Mouse (Mus musculus) layer of hippocampus, adult 11-12 months (tissue): ENCODE measurements at regions not wholly inside any gene's neighbourhood (a gene's known extent, or its start where the extent isn't known, plus 50 kb on each side); places are given as distances from the start of the nearest gene placed in this dataset.

Source experiments
- DNase-seq: peaks from one replicate; pipeline ENCODE4 v3.0.0; 2022; ENCODE audit warnings: low spot score

- no peak for DNase-seq
Observed at GRCm38 (mm10) chr19:49379646-49380045, 1173.8 kb downstream of the Sorcs3 start.

- no peak for DNase-seq
Observed at GRCm38 (mm10) chr19:49396257-49396656, 1190.4 kb downstream of the Sorcs3 start.

- DNase-seq, result no peak
Observed at GRCm38 (mm10) chr19:49415326-49415725, 1209.5 kb downstream of the Sorcs3 start.

- DNase-seq, result no peak
Observed at GRCm38 (mm10) chr19:49423059-49423900, 1217.5 kb downstream of the Sorcs3 start.
